Mouse (Mus musculus): ENCODE measurements around the gene Klhl6.

GRCm38 (mm10) chr16:19967897-19968392 lies 14.9 kb downstream of the Klhl6 start:
- TF ChIP-seq USF1 (IDR thresholded peaks at IDR 0.05; ENCODE audit: low read depth) (no peak), CTCF (IDR thresholded peaks at IDR 0.05; ENCODE audit: control insufficient read depth, insufficient read depth, insufficient read length) (no peak), MAX (IDR thresholded peaks at IDR 0.05) (no peak)
